Mouse (Mus musculus) heart, embryonic 16.5 days (tissue): ENCODE results near the gene Ubr4. TPM values are rescaled to one million over a fixed set of nuclear protein-coding genes. Genes with fewer than 3 reads are reported as not detected.

Experiments used
- ATAC-seq: fragments of 200-750 bp; cut with Nextera tagmentation; replicated peaks from 2 replicates; pipeline ENCODE4 v1.8.0; 2017; ENCODE audit warnings: moderate number of reproducible peaks; ENCODE audit not compliant: insufficient read depth, low FRiP score; ENCODE audit errors: extremely low read depth
- H3K27ac ChIP-seq: fragments of 300-500 bp; sonication (generic); 2 replicates; pipeline ENCODE4 v1.5.1; 2014; ENCODE audit warnings: mild to moderate bottlenecking, low read length, control low read depth, moderate library complexity
- H3K27me3 ChIP-seq: fragments of 300-500 bp; sonication (generic); 2 replicates; pipeline ENCODE4 v1.6.1; 2014; ENCODE audit warnings: low read length, mixed read lengths; ENCODE audit not compliant: control insufficient read depth, insufficient read depth
- H3K36me3 ChIP-seq: fragments of 300-500 bp; sonication (generic); 2 replicates; pipeline ENCODE4 v1.6.1; 2014; ENCODE audit not compliant: control insufficient read depth, insufficient read depth
- H3K4me1 ChIP-seq: fragments of 300-500 bp; sonication (generic); 2 replicates; pipeline ENCODE4 v1.6.1; 2014; ENCODE audit warnings: low read length, mixed read lengths; ENCODE audit not compliant: control insufficient read depth, insufficient read depth
- H3K4me2 ChIP-seq: fragments of 300-500 bp; sonication (generic); 2 replicates; pipeline ENCODE4 v1.6.1; 2014; ENCODE audit warnings: low read depth, mild to moderate bottlenecking, control low read depth, low read length
- H3K4me3 ChIP-seq: fragments of 300-500 bp; sonication (generic); 2 replicates; pipeline ENCODE4 v1.5.1; 2014; ENCODE audit warnings: mild to moderate bottlenecking, control low read depth, low read length
- H3K9ac ChIP-seq: fragments of 300-500 bp; sonication (generic); 2 replicates; pipeline ENCODE4 v1.6.1; 2014; ENCODE audit warnings: low read length, control low read depth
- H3K9me3 ChIP-seq: fragments of 300-500 bp; sonication (generic); replicated peaks from 2 replicates; pipeline ENCODE4 v1.6.1; 2016; ENCODE audit warnings: low read length; ENCODE audit not compliant: control insufficient read depth
- WGBS: fragments of 180-500 bp; shearing (Covaris S2); extraction: QIAGEN DNeasy Blood & Tissue Kit; methylation state at CpG from one replicate; pipeline ENCODE4 v1.1.7; 2014; 5-methylcytosine and 5-hydroxymethylcytosine counted together
- polyA plus RNA-seq: library from polyadenylated mRNA; unstranded; fragments of >200 nt; fragmentation: Nextera tagmentation; extraction: Ambion mirVana; gene quantifications from 2 replicates; pipeline ENCODE4 v1.2.1, GENCODE M21; 2015

Gene Ubr4
- polyA plus RNA-seq, 1 experiment from 2014 or later = 58.0 TPM

DNA sequence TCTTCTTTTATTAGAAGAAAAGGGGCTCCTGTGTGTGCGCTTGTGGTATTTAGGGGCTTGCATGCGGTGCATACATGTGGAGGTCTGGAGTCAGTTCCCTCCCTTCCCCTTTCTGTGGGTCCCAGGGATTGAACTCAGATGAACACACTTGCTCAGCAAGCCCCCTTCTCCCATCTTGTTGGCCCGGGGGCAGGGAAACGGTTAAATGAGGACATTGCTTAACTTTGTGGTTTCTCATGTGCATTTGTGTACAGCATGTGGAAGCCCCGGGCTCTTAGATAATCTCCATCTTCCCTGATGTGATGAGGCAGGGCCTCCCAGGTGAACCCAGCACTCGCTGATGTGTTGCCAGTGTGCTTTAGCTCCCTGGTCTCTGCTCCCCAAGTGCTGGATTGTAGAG lies 101.9 kb downstream of the Ubr4 start:
- H3K4me3 ChIP-seq = no peak overlapping the region
- peaks cover 80% of the 10 kb centered on the region for H3K36me3 ChIP-seq
- WGBS = 87% methylated on average over 6 of the region's 6 CpGs
- no peak overlapping the region for H3K9ac ChIP-seq
- no peaks in the 10 kb centered on the region for H3K27me3 ChIP-seq
- H3K9me3 ChIP-seq = no peaks in the 10 kb centered on the region
- H3K27ac ChIP-seq = no peak overlapping the region
- peaks cover 3% of the 10 kb centered on the region; the same call in 1 of the 2 replicates for H3K4me1 ChIP-seq
- ATAC-seq = no peak
- H3K4me2 ChIP-seq = no peak overlapping the region

GRCm38 (mm10) chr4:139459970-139460369 lies 107.6 kb downstream of the Ubr4 start:
- Histone ChIP-seq H3K4me3 (no peak overlapping the region), H3K36me3 (peaks cover 80% of the 10 kb centered on the region), H3K9ac (no peak overlapping the region), H3K4me2 (no peak overlapping the region), H3K9me3 (no peaks in the 10 kb centered on the region), H3K4me1 (peaks cover 3% of the 10 kb centered on the region; the same call in 1 of the 2 replicates), H3K27ac (no peak overlapping the region), H3K27me3 (no peaks in the 10 kb centered on the region)
- 82% methylated on average over 15 of the region's 15 CpGs for WGBS
- no peak for ATAC-seq

DNA sequence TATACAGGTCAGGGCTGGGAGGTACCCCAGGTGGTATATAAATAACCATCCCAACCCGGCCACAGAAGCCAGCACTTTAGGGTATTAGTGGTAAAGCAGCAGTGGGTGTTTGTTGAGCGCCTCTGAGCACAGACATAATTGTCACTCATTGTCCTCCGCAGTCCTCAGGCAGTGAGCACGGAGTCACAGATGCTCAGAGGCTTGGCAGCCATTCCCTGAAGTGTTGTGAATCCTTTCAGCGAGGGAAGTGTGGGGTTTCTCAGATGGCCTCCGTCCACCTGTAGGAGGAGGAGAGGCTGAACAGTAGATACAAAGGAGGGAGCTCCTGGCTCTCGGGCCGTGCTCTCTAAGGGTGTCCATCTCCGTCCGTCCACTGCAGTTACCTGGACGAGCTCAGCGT lies 111.8 kb downstream of the Ubr4 start:
- no peak overlapping the region for H3K4me2 ChIP-seq
- H3K4me1 ChIP-seq = 0 out of 2 replicates have a peak, but pooled peaks cover 4% of the 10 kb centered on the region
- no peak overlapping the region for H3K9ac ChIP-seq
- H3K4me3 ChIP-seq = no peak overlapping the region
- no peaks in the 10 kb centered on the region for H3K9me3 ChIP-seq
- H3K36me3 ChIP-seq = peaks cover 83% of the 10 kb centered on the region
- H3K27me3 ChIP-seq = no peaks in the 10 kb centered on the region
- WGBS = 94% methylated on average over 12 of the region's 12 CpGs
- ATAC-seq = no peak
- H3K27ac ChIP-seq = no peak overlapping the region

DNA sequence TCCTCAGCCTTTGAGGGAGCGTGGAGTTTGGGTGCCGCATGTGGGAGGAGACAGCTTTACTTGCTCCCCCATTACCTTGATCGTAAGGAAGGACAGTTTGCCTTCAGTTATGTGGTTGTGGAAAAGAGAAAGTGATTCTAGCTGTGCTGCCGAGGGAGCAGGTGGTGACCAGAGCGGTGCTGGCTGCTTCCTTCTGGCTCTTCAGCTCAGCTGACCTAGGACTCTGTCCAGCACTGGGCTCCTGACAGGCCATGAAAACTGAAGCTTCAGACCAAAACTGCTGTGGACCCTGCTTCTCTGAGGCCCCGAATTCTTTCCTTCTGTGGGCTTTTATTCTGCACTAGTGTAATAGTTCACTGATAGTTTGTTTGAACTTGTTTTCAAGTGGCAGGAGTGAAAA lies 114.1 kb downstream of the Ubr4 start:
- Histone ChIP-seq H3K4me3 (no peak overlapping the region), H3K27ac (no peak overlapping the region), H3K27me3 (no peaks in the 10 kb centered on the region), H3K4me2 (no peak overlapping the region), H3K9me3 (no peaks in the 10 kb centered on the region), H3K9ac (no peak overlapping the region), H3K4me1 (0 out of 2 replicates have a peak, but pooled peaks cover 4% of the 10 kb centered on the region), H3K36me3 (peaks cover 90% of the 10 kb centered on the region)
- ATAC-seq = no peak
- 89% methylated on average over 6 of the region's 6 CpGs for WGBS

DNA sequence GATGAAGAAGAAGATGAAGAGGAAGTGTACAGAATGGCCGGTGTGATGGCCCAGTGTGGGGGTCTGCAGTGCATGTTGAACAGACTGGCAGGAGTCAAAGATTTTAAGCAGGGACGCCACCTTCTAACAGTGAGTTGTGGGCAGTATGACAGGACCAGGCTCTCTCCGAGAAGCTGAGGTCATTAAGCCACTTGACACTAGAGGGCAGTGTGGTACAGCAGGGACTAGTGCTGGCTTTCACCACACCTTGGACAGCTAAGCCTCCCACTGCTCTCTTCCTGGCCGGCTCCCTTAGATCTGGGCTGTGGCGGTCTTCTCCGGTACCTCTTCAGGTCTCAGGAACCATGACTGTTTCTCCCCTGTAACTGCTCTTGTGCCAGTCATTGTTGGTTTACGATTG lies 117.8 kb downstream of the Ubr4 start:
- peak; percentile 65 for ATAC-seq
- no peaks in the 10 kb centered on the region for H3K9me3 ChIP-seq
- 46% methylated on average over 7 of the region's 7 CpGs for WGBS
- H3K4me3 ChIP-seq = no peak overlapping the region
- peaks cover 92% of the 10 kb centered on the region for H3K36me3 ChIP-seq
- H3K4me1 ChIP-seq = 0 out of 2 replicates have a peak, but pooled peaks cover 4% of the 10 kb centered on the region
- no peak overlapping the region for H3K4me2 ChIP-seq
- H3K27me3 ChIP-seq = no peaks in the 10 kb centered on the region
- H3K27ac ChIP-seq = no peak overlapping the region
- no peak overlapping the region for H3K9ac ChIP-seq

DNA sequence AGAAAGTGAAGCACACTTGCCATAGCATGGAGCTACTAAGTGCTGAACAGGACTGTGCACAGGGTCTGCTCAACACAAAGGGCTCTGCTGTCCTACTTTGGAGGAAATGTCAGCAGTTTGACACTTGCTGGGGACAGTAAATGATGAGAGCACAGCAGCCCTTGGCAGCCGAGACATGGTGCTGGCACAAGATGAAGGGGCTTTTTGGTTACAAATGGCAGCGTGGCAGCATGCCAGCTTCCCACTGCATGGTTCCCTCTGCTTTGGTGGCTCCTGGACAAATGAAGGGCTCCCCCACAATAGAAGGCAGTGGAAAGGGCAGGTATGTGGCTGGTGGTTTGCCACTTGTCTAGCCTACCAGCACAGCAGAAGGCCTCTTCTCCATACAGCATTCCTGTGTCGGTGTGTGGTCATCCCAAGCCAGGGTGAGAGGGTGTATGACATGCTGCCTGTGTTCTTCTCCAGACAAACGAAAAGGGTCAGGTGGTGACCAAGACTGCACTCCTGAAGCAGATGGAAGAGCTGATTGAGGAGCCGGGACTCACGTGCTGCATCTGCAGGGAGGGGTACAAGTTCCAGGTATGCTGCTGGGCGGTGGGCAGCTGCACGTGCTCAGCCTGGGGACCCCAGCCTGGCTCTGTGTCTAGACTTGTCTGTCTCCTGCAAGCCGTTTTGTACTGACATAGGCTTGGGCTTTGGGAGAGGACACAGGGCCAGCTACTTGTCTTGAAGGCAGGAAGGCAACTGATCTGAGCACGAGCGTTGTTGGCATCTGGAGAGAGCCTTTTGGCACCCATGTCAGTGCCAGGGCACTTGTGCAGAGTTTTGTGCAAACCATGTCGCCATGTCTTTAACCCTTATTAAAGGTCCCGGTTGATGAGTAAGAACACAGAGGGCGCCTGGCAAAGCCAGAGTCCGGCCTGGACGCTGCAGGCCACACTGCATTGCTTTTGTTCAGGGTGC lies 124.5 kb downstream of the Ubr4 start:
- Histone ChIP-seq H3K36me3 (peaks cover 89% of the 10 kb centered on the region), H3K4me3 (no peak overlapping the region), H3K9me3 (no peaks in the 10 kb centered on the region), H3K9ac (no peak overlapping the region), H3K4me2 (no peak overlapping the region), H3K4me1 (peaks cover 9% of the 10 kb centered on the region), H3K27me3 (no peaks in the 10 kb centered on the region), H3K27ac (no peak overlapping the region)
- WGBS = 89% methylated on average over 16 of the region's 16 CpGs
- ATAC-seq = no peak

DNA sequence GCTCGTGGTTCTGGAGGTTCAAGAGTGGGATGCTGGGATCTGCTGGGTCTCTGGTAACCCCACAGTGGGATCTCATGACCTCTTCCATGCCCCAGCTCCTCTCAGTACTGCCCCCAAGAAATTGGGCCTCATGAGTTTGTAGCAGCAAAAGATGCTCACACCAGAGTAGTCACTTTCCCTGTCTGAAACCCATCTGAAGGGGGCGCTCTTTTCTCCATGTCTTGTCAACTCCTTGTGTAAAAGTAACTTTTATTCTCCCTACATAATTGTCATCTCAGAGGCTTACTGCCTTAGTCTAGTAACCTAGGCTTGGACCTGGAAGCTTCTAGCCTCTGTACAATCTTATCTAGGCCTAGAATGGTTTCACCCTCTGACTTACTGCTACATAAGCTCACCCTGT lies 125.6 kb downstream of the Ubr4 start:
- Histone ChIP-seq H3K4me3 (no peak overlapping the region), H3K4me1 (peaks cover 9% of the 10 kb centered on the region), H3K27me3 (no peaks in the 10 kb centered on the region), H3K9ac (no peak overlapping the region), H3K9me3 (no peaks in the 10 kb centered on the region), H3K36me3 (peaks cover 85% of the 10 kb centered on the region), H3K27ac (no peak overlapping the region), H3K4me2 (no peak overlapping the region)
- no peak for ATAC-seq
- 82% methylated on average over 2 of the region's 2 CpGs for WGBS

DNA sequence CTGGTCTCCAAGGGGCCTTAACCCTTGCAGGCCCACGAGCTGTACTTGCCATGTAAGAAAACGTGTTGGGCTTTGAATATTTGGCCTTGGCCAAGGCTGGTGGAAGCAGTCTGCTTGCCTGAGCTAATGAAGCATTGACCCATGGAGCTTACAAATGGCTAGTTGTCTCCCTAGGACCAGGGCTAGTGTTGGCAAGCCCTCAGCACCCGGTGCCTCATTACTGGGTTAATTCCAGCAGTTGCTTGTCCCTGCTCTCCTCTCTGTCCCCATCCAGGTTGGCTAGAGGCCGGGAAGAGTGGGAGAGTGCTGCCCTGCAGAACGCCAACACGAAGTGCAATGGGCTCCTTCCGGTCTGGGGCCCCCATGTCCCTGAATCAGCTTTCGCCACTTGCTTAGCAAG lies 126.8 kb downstream of the Ubr4 start:
- Histone ChIP-seq H3K27me3 (no peaks in the 10 kb centered on the region), H3K9ac (no peak overlapping the region), H3K36me3 (peaks cover 85% of the 10 kb centered on the region), H3K4me1 (peaks cover 9% of the 10 kb centered on the region), H3K9me3 (no peaks in the 10 kb centered on the region), H3K27ac (no peak overlapping the region), H3K4me2 (no peak overlapping the region), H3K4me3 (no peak overlapping the region)
- no peak for ATAC-seq
- 91% methylated on average over 8 of the region's 8 CpGs for WGBS

- H3K4me3 ChIP-seq = no peak overlapping the region
- peaks cover 9% of the 10 kb centered on the region for H3K4me1 ChIP-seq
- ATAC-seq = peak; percentile 52; the same call in 1 of the 2 replicates
- H3K36me3 ChIP-seq = peaks cover 78% of the 10 kb centered on the region
- peak overlapping the region; percentile 57 for H3K27ac ChIP-seq
- no peaks in the 10 kb centered on the region for H3K27me3 ChIP-seq
- WGBS = 26% methylated on average over 1 of the region's 1 CpGs
- no peak overlapping the region for H3K9ac ChIP-seq
- H3K9me3 ChIP-seq = no peaks in the 10 kb centered on the region
- H3K4me2 ChIP-seq = no peak overlapping the region
Observed at GRCm38 (mm10) chr4:139481400-139481799, 129.0 kb downstream of the Ubr4 start.
